Comparison of ENCODE assay signal across 22 mouse cellular contexts in the genomic region with DNA sequence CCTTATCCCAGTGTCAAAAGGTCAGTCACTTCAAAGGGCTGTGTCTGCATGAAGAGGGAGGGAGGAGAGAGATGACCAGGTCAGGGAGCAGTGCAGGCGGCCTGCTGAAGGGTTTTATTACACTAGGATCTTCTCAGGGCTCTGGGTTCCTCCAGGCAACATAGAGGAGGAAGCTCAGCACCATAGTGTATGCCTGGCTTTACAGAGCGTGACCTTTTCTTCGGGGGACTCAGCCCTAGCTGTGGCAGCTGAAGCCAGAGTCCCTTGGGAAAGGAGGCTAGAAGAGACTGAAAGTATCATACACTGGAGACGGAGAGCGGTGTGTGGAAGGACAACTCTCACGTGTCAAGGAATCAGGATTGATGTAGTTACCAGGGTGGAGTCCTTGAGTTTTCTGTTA. TPM values are rescaled to one million over a fixed set of nuclear protein-coding genes. Genes with fewer than 3 reads are reported as not detected.
A peak's percentile ranks its signal among the peaks of the same experiment; 100 is the strongest.
DNase-seq lines count a peak whose midpoint lies in the region; ATAC-seq and TF ChIP-seq lines count a peak whose summit lies in the region.
"Had no signal": no experiment of that assay in that cellular context is flagged by ENCODE, and none has a peak within 500 bp of the region (broad histone marks: within the 10 kb centered on the region; RNA-seq: fewer than 3 reads in every experiment).

No protein-coding gene starts in this region.

- H3K4me2 ChIP-seq in hindbrain, embryonic 11.5 days (replicated peaks; ENCODE audit: low read depth, low read length): no peak overlapping the region
- no peak overlapping the region for H3K4me2 ChIP-seq in kidney, postnatal 0 days (ENCODE audit: low read length)
- H3K4me2 ChIP-seq: embryonic facial prominence, embryonic 13.5 days; forebrain, embryonic 13.5 days; hindbrain, embryonic 14.5 days had no signal

- H3K27me3 ChIP-seq in hindbrain, embryonic 10.5 days (ENCODE audit: insufficient read depth, poor library complexity, severe bottlenecking): no peaks in the 10 kb centered on the region
- H3K27me3 ChIP-seq in hindbrain, embryonic 11.5 days (ENCODE audit: control insufficient read depth, insufficient read depth, low read length): no peaks in the 10 kb centered on the region
- H3K27me3 ChIP-seq in kidney, postnatal 0 days (ENCODE audit: insufficient read depth, low read length): no peaks in the 10 kb centered on the region
- H3K27me3 ChIP-seq: CH12.LX; embryonic facial prominence, embryonic 13.5 days; forebrain, embryonic 13.5 days had no signal

- H3K36me3 ChIP-seq in hindbrain, embryonic 10.5 days: no peaks in the 10 kb centered on the region
- H3K36me3 ChIP-seq in hindbrain, embryonic 11.5 days (ENCODE audit: control insufficient read depth, insufficient read depth, low read length): no peaks in the 10 kb centered on the region
- H3K36me3 ChIP-seq in kidney, postnatal 0 days (ENCODE audit: insufficient read depth, low read length): no peaks in the 10 kb centered on the region
- H3K36me3 ChIP-seq: embryonic facial prominence, embryonic 13.5 days had no signal

- no peak for TF ChIP-seq CTCF in kidney, postnatal 0 days (IDR thresholded peaks at IDR 0.05; ENCODE audit: low read depth)

- no peaks in the 10 kb centered on the region for H3K9me3 ChIP-seq in hindbrain, embryonic 10.5 days
- H3K9me3 ChIP-seq in hindbrain, embryonic 11.5 days (ENCODE audit: control insufficient read depth, low read length): no peaks in the 10 kb centered on the region
- H3K9me3 ChIP-seq in kidney, postnatal 0 days (replicated peaks; ENCODE audit: low read length): no peaks in the 10 kb centered on the region
- H3K9me3 ChIP-seq: embryonic facial prominence, embryonic 13.5 days; forebrain, embryonic 13.5 days had no signal

- H3K9ac ChIP-seq in hindbrain, embryonic 11.5 days (ENCODE audit: low read depth, low read length): no peak overlapping the region
- no peak overlapping the region for H3K9ac ChIP-seq in kidney, postnatal 0 days (ENCODE audit: low read depth, low read length)
- H3K9ac ChIP-seq: embryonic facial prominence, embryonic 13.5 days; forebrain, embryonic 13.5 days; forebrain, postnatal 0 days; hindbrain, embryonic 14.5 days had no signal

- 22% methylated on average over 6 of the region's 6 CpGs for WGBS in hindbrain, embryonic 10.5 days
- WGBS in hindbrain, embryonic 11.5 days: 20% methylated on average over 6 of the region's 6 CpGs
- 16% methylated on average over 6 of the region's 6 CpGs for WGBS in kidney, postnatal 0 days

- ATAC-seq in hindbrain, embryonic 11.5 days (ENCODE audit: low FRiP score): no peak
- peak; percentile 72 for ATAC-seq in kidney, postnatal 0 days (replicated peaks; ENCODE audit: low FRiP score, low read depth)
- ATAC-seq: activated CD4-positive, CD25-positive, alpha-beta regulatory T cell, adult 4 months; forebrain, embryonic 13.5 days; forebrain, postnatal 0 days; Patski had no signal

- H3K4me1 ChIP-seq in hindbrain, embryonic 10.5 days (replicated peaks): peaks cover 19% of the 10 kb centered on the region
- H3K4me1 ChIP-seq in hindbrain, embryonic 11.5 days (replicated peaks; ENCODE audit: control insufficient read depth, insufficient read depth, low read length): no peaks in the 10 kb centered on the region
- H3K4me1 ChIP-seq in kidney, postnatal 0 days (replicated peaks; ENCODE audit: insufficient read depth, low read length): 0 out of 2 replicates have a peak, but pooled peaks cover 4% of the 10 kb centered on the region
- H3K4me1 ChIP-seq: embryonic facial prominence, embryonic 13.5 days; forebrain, embryonic 13.5 days had no signal

- no peak for DNase-seq in hindbrain, embryonic 10.5 days (ENCODE audit: low spot score)
- DNase-seq in hindbrain, embryonic 11.5 days (ENCODE audit: low spot score): no peak
- peak; percentile 78 for DNase-seq in kidney, postnatal 0 days (ENCODE audit: low spot score)
- DNase-seq in kidney, postnatal 25 days: no peak
- DNase-seq in embryo, embryonic 11 days: peak; percentile 43
- no peak for DNase-seq in thymus, postnatal 36 days
- no peak for DNase-seq in right cerebral cortex, postnatal 36 days (ENCODE audit: low spot score in 2 of 2)
- DNase-seq: adrenal gland, postnatal 14 days; cerebellum, adult 11-12 months; cerebellum, adult 9-10 months; cerebellum, postnatal 25 days; forebrain, postnatal 0 days; gastrocnemius, adult 2 months; gastrocnemius, postnatal 25 days; heart, postnatal 10 days; heart, postnatal 4 days had no signal

- H3K4me3 ChIP-seq in hindbrain, embryonic 10.5 days: no peak overlapping the region
- H3K4me3 ChIP-seq in hindbrain, embryonic 11.5 days (ENCODE audit: low read depth, low read length): no peak overlapping the region
- no peak overlapping the region for H3K4me3 ChIP-seq in kidney, postnatal 0 days (replicated peaks; ENCODE audit: low read depth, low read length)
- H3K4me3 ChIP-seq: embryonic facial prominence, embryonic 13.5 days; forebrain, embryonic 13.5 days; gastrocnemius, adult 2 months had no signal

- peak overlapping the region; percentile 50; the same call in 1 of the 2 replicates for H3K27ac ChIP-seq in hindbrain, embryonic 10.5 days
- H3K27ac ChIP-seq in hindbrain, embryonic 11.5 days (ENCODE audit: low read depth, low read length): no peak overlapping the region
- no peak overlapping the region for H3K27ac ChIP-seq in kidney, postnatal 0 days
- H3K27ac ChIP-seq: embryonic facial prominence, embryonic 13.5 days; forebrain, embryonic 13.5 days; gastrocnemius, adult 2 months; hindbrain, embryonic 14.5 days had no signal

RNA-seq across cellular contexts. Expression of gene Zfp644, which starts 42.6 kb away (rescaled TPM):
- 55.1 and 59.0 TPM in 2 replicates for polyA plus RNA-seq in hindbrain, embryonic 10.5 days (2016; fragmentation: Nextera tagmentation; extraction: Ambion mirVana)
- 86.4 and 119 TPM in 2 replicates for polyA plus RNA-seq in hindbrain, embryonic 11.5 days (2014; fragmentation: Nextera tagmentation; extraction: Ambion mirVana)
- 60.2 and 64.7 TPM in 2 replicates for polyA plus RNA-seq in kidney, postnatal 0 days (2015; fragmentation: Nextera tagmentation; extraction: Ambion mirVana)

Comparison
In these comparisons a context has a peak if more than half of its experiments do, and no peak if none do; other contexts are left out.
1. DNase-seq: peak in kidney, postnatal 0 days (single experiment) and embryo, embryonic 11 days (single experiment); none in hindbrain, embryonic 10.5 days (single experiment), hindbrain, embryonic 11.5 days (single experiment), kidney, postnatal 25 days (0 of 2), thymus, postnatal 36 days (0 of 2) and right cerebral cortex, postnatal 36 days (0 of 2).